Mouse (Mus musculus) mesoderm, embryonic 11.5 days (tissue): ENCODE results near the gene Creb5.

Experiments
- DNase-seq: peaks from one replicate; pipeline ENCODE4 v3.0.0-alpha.2; 2012; ENCODE audit warnings: low read depth, low spot score

The Creb5 gene

DNA sequence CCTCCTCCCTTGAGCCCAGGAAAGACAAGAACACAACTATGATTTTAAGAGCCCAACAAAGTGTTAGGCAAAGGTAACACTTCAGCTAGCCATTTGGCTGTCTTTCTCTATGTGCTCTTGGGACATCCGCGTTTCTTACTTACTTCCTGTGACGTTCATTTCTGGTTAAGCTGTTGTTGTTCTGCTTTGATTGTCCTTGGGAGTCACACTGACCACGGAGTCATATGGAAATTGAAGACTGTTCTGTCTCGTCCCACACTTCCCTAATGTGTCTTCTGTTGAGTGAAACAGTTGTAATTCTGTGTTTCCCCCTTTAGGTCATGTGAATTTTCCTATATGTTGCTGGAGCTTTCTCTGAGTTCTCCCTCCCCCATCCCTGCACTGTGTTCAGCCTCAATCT, 305.2 kb downstream of the Creb5 start:
- DNase-seq, result no peak

DNA sequence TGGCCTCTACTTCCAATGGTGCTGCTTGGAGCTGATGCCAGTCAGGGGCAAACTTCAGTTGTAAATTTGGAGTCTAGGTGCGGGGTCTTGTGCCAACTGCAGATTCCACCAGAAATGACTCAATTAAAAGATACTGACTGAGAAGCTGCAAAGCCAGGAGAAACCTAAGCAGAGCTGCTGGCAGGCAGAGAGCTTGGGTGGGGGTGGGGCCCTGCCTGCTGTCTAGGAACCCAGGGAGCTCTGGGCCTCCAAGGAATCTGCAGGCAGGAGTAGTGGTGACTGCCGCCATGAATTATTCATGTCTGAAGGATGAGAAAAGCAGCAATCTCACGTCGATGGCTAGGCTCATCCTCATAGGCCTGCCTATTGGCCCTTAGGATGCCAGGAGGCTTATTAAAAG, 306.5 kb downstream of the Creb5 start:
- DNase-seq, result peak; percentile 66

DNA sequence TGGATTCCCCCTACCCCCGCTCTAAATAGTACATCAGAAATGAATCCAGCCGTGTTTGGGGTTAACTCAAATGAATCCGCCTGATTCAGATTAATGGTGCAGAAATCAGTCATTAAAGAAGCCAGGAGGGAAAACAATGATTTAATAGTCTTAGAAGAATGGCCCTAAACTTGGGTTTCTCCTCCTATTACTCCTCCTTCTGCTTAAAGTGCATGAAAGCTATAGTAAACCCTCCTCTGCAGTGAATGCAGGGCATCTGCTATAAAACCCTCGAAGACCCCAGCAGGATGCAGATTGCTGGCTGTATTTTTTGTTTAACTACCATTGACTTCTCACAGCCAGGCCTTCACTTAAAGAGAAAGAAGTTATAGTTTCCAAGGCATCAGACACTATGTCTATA, 307.2 kb downstream of the Creb5 start:
- DNase-seq, result no peak

DNA sequence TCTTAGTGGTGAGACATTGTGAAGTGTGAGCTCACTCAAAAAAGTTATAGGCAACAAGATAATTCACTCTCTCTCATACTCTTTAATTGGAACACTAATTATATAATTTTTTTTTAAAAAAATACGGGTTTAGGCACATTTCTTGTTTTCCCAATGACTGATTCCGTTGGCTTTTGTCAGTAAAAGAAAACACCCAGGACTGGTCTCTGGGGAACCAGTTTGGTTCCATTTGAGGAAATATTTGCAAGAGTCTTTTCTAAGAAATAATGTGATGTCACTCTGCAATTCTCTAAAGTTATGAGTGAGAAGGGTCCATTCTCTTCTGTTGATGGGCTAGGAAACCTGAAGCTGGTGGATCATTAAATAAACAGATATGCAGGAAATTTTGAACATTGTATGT, 309.3 kb downstream of the Creb5 start:
- no peak for DNase-seq

DNA sequence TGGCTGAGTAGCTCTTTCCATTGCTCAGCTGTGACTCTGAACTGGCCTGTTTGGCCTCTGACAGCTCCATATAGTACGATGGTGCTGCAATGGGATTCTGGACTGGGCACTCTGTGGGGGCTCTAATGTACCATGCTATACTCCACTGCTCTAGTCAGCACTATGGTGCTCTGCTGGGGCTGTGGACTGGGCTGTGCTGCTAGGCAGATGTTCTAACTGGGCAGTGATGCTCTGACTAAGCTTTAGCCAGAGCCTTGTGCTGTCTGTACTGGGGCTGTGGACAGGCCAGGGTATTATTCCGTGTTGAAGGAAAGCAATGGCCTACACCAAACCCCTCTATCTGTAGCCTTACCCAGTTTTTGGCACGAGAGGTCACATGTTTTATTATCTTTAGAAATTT, 316.0 kb downstream of the Creb5 start:
- no peak for DNase-seq

DNA sequence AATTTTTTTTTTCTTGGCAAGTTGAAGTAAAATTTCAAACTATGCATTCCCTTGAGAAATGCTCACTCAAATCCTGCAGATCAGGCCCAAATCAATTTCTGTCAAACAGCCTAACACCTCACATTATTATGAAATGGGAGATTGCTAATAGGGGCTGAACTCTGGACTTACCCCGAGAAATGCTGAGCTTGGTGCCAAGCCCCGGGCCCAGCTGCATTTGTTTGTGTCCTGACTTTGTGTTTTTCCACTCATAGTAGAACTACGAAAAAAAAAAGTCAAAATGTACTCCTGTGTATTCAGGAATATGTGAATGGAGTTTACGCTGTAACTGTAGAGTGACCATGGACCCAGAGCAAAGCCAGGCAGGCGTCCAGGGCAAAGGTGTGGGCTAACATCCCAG, 316.6 kb downstream of the Creb5 start:
- DNase-seq, result no peak

DNA sequence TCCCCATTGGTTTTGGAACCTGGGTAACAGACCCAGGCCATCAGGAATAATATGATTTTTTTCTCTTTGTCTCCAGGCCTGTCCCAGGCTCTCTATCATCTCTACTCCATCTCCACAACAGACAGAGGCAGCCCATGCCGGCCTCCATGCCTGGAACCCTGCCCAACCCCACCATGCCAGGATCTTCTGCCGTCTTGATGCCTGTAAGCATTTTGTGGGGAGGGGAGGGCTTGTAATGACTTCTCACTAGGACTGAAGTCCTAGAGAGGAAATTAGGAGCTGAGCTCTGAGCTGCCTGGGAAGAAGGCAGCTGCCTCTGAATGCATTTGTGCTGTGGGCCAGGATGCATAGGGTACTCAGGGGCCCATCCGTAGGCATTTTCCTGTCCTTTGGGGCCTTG, 317.3 kb downstream of the Creb5 start:
- DNase-seq, result no peak

DNA sequence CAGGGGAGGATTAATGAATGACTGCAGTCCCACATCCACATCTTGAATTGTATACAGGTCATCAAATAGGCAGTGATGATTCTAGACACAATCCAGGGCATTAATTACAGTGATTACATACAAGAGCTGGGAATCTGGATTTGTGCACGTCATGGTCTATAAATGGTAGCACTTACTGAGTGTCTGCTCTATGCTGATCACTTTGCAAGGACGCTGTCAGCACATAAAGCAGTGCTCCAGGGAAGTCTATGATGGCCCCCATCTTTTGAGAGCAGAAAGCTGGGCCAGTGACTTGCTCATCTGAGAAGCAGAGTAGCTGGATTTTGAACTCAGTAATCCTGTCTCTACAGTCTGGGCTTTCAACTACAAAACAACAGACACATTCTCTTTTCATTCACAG, 318.1 kb downstream of the Creb5 start:
- no peak for DNase-seq

DNA sequence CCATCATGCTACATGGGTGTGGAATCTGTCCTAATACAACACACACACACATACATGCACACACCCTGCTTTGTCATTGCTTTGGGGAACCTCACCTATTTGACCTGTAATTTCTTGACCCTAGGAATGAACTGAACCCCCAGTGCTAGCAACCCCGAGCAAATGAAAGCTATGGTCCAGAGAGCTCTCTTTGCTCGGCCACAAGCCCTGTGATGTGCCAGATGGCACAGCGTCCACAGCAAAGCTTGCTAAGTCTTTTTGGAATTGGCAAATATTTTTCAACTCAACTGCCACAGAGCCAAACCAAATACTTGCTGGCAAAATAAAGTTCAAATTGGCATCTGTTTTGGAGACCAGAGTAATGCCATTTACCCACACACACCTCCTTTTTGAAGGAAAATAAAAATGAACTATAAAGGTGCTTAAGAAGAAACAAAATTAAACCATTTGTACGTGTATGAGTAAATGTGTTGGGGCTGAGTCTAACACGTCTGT, 324.4 kb downstream of the Creb5 start:
- DNase-seq, result no peak

DNA sequence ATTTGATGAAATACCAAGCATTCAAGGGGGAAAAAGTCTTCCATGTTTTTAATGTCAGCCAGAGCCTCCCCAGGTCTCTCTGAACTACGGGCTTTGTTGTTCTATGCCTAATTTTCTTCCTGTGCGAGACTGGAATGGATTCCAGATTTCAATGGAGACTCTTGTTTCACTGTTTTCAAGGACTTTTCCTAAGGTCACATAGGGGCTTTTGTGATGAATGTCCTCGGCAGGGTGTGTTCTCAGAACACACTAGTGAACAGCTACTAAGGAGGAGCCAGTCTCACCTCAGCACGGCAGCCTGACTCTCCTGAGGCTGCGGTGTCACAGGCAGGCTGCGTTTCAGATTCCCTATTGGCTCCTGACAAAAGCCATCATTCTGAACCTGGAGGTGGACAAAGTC, 325.6 kb downstream of the Creb5 start:
- peak; percentile 54 for DNase-seq

DNA sequence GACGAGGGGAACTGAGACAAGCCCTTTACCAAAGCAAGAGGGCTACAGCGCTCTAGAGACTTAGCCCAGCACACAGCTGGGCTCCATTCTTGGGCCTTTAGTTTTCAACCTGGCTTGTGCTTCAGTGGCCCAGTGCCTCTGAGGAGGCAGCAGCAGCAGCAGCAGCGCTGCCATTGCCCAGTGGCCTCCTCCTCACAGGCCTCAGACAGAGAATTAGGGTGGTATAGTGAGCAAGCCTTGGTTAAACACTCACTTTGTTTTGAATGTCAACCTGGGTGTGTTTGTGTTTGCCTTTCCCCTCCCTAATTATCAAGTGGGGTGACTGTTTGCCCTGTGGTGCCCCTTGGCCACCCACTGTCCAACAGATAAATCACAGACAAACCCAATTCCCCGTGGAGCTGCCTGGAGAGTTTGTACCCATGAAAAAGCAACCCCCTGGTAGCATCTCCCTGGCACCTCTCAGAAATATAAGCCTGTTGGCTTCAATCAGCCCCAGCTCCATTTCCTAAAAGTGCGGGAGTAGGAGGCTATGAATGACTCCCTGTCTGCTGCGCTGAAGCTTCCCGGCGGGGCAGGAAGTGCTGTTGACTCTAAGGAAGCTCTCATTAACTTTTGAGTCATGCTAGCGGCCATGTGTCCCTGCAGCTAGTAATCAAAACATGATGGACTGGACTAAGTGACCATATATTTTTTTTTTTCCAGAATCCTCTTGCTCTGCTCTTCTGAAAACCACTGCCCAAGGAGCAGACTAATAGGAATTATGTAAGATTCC, 328.6 kb downstream of the Creb5 start:
- DNase-seq, result no peak

DNA sequence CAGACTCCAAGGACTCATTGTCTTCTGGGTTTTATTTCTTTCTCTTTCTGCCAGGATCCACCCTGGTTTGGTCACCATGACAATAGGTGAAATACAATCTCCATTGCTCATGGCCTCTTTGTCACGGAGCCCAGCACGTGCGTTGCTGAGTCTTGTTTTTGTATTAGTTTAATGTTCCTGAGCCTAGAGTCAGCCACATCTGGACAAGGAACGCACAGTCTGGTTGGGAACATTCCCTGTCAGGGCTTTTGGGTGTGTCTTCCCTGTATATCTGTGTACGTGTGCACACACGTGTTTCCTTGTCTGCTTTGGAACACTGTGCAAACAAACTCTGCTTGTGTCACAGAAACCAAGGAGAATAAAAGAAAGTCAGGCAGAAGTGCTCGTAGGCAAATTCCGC, 331.1 kb downstream of the Creb5 start:
- no peak for DNase-seq

DNA sequence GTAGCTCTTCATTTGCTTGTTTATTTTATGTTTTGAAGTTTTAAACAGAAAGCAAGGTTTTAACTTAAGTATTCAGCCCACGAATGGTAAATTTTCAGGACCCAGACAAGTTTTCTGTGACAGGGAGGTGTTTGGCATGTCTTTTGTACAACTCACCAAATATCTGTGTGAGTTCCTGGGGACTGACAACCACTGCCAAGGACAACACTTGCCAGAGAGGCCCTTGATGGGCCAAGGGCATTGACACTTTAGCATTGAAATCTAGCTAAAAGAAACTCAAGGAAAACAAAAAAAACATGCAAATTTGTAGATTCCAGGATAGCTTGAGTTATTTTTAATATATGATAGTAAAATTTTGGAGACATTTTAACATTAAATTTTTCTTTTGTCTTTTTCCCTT, 332.6 kb downstream of the Creb5 start:
- no peak for DNase-seq

DNA sequence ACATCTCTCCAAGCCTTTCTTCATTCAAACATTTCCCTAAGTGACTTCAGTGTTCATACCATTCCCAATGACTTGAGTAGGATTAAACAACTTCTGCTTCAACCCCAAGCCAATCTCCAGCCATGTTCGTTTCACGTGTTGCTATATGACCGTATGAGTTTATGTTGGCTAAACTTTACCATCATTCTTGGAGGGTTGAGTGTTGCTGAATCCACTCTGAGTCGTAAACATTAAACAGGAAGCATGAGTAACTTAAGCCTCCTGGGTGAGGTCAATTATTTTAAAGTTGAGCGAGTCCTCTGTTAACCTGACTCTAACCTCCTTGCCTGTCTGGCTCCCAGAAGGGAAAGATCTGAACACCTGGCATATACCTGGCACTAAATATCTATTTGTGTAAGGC, 334.2 kb downstream of the Creb5 start:
- DNase-seq, result no peak

DNA sequence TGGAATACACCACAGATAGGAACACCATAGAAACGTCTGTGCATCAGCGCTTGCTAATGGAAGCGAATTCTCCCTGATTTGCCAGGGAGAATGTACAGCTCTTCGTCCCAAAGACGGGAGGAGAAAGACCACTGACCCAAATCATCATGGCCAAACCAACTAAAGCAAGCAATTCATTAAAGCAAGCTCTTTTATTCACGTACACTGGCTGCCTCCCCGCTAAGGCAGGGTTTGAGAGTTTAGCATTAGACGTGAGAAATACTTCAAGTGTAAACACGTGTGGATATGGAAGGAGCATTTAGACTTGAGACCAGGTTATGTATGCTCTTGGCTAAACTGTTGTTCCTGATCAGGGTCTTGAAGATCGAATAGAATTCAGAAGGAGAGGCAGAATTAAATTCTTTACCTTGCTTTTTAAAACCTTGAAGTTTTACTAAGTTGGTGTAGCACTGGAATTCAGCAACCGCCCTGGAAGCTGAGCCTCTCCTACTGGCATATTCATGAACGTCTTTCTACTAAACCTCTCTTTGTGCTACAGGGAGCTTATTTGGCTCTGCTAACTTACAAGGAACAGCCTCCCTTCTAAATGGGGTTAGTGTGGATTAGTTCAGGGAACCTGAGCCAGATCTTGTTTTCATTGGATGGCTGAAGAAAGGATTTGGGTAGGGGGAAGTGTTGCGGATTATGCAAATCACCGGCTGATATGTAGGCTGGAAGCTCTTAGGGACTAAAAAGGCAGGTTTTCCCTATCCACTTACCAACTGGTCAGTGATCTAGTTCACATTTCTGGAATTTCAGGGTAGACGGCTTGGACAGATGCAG, 337.6 kb downstream of the Creb5 start:
- DNase-seq, result no peak

DNA sequence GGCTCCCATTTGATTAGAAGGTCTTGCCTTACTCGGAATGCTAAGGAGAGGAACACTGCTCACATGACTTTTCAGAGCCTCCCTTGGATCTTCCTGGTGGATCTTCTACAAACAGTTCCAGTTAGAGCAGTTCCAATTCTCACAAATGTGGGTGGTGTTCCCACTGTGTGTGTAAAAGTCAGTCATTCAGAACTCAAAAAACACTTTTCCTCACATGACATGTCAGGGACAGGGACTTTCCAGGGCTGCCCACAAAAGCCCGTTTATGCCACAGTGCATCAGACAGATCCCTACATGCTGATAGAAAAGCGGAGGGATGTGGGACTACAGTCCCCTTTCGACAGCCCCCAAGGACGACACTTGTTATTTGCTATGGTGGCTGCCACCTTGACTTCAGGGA, 339.0 kb downstream of the Creb5 start:
- DNase-seq, result no peak

DNA sequence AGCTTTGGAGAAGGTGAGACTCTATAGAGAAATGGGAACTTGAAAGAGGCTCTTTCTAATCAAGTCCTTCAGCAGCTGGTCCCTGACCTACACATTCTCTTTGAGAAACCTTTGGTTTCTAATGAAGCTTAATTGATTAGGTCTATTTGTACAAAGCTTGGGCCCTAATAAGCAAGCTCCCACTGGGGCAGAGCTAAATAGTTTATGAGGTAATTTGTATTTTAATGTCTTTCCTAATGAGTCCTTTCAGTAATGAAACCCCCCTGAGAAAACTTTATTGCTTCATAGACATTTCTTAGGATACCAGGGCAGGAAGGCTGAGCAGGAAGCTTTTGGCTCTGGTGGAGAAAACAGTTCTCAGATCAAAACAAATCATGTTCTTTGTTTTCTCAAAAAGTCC, 341.6 kb downstream of the Creb5 start:
- DNase-seq, result no peak

DNA sequence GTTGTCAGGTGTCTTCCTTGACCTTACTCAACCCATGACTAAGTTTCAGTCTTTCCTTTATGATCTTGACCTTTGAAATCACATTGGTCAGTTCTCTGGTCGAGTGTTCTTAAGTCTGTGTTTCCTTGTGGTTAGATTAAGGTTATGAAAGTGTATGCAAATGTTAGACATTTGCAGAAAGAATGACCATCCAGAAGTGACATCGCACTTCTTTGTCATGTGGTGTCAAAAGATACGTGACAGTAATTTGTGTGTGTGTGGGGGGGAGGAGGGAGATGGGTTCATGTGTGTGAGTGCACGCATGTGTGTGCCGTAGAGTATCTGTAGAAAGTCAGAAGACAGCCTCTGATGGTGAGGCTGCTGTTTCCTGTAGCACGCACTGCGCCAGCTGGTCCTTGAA, 348.4 kb downstream of the Creb5 start:
- DNase-seq, result no peak

DNA sequence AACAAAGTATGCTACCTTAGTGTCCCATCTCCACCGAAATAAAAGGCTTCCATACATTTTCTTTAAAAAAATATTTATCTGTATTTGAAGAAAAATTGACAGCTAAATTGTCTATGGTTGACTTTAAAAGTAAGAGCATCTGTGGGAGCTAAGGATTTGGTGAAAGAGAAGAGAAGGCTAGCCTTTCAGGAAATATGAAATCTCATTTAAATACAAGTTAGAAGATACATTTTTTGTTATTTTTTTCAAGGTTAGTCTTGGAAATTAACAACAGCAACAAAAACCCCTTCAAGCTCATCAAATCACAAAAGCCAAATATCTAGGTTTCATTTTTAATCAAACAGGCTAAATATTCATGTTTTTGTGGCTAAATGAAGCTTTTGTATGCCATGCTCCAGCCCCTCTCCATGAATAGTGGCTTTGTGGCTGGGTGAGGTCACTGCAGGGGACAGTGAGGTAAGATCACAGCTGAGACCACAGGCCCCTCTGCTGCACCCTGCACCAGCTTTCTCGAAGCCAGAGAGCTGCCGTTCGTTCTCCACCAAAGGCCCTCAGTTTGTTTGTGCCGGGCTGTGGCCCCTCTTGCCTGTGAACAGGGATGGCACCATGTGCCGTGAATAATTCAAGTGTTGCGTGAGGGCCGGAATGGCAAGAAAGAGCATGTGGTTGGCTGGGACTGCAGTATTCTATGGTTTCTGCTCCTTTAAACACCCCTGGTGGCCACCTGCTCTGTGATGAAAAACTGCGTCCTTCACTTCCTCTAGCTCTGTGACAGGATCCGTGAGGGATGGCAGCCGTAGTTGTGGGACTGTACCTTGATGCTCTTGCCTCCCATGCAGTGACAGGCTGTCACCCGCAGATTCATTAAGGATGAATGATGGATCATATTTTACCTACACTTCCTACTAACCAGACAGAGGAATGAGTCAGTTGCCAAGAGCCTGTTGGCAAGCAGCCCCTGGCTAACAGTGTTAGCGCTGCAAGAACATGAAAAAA, 350.6 kb downstream of the Creb5 start:
- no peak for DNase-seq

DNA sequence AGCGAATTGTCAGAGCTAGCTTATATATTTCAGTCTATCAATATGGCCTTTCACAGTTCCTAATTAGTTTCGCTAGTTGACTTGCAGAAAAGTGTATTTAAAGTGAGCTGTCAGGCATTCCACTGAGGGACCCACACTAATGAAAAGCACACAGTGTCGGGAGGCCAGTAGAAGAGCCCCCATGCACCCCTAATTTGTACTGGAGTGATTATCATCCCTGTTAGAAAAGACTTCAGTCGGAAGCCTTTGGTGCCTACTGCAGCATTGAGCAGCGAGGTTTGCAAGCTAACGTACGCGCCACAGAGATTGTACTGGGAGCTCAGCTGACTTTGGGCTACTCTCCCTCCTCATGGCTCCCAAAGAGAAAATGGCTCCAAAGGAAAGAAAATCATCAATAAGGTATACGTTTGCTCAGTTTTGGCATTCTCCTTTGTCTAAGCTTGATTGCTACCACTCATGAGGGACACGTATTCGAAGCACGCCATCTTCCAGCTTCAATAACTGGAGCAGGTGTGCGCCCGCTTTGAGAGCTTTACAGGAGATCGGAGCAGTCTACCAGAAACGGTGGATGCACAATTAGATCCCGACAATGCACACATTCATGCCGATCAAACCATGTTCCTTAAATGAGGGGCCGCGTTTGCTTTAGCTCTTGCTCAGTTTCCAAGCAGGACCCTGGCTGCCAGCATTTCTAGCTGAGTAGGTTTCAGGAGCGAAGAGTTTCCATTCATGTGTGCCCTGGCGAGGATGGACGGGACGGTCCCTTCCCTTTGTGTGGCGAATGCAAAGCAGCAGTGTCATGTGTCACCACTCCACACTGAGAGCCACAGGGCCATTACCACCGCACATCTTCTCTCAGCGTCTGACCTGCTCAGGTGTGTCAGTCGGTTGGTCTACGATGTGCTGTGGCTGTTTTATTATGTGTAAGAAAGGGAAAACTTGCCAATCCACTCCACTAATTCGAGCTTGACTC, 354.8 kb downstream of the Creb5 start:
- DNase-seq, result no peak
